Mouse (Mus musculus) thymus, postnatal 4 days (tissue): ENCODE data around the gene Sertm1.

Experiments
- DNase-seq: peaks from one replicate; pipeline ENCODE4 v3.0.0; 2021

Gene Sertm1

DNA sequence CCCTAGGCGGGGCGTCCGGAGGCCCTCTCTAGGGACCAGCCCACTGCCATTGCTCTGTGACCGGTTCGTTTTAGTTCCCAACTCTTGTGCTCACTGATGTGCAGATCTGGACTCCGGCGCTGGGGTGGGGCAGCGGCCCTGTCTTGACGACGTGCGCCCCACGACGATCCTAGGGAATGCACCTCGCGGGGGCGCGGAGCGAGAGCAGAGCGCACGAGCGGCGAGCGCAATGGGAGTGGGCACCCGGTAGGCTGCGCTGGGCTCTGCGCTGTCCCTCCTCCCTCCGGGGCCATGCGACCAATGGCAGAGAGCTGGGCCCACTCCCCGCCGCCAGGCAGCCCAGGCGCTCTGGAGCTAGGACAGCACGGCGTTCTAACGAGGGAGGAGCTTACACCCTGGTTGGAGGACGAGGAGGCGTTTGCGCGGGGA is at the start of gene Sertm1:
Gene Sertm1 (minus strand): TSS at position 245 of the 429 bp plus-strand sequence.
- DNase-seq = peak; percentile 7

DNA sequence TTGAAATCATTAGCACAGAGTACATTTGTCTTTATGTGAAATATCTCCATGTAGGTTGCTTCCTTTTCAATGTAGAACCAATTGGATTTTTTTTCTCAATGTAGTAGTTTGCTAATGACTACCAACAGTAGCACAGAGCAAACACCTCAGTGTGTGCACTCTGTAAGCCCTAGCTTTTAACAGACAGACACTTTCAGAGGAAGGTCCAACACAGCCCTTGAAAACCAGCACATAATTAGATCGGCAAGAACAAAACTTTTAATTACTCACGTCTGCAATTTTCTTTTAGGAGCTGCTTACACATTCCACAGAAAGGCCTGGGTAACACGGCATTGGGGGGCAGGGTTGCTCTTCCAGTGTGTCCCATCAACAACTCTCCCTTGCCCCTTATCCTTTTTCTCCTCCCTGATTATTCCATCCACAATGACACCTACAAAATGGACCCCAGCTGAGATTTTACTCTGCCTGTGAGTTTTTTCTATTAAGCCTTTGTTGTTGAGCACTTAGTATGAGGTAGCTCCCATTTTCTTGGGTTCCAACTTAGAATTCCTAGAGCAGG is 49.3 kb upstream of the Sertm1 start:
- no peak for DNase-seq

DNA sequence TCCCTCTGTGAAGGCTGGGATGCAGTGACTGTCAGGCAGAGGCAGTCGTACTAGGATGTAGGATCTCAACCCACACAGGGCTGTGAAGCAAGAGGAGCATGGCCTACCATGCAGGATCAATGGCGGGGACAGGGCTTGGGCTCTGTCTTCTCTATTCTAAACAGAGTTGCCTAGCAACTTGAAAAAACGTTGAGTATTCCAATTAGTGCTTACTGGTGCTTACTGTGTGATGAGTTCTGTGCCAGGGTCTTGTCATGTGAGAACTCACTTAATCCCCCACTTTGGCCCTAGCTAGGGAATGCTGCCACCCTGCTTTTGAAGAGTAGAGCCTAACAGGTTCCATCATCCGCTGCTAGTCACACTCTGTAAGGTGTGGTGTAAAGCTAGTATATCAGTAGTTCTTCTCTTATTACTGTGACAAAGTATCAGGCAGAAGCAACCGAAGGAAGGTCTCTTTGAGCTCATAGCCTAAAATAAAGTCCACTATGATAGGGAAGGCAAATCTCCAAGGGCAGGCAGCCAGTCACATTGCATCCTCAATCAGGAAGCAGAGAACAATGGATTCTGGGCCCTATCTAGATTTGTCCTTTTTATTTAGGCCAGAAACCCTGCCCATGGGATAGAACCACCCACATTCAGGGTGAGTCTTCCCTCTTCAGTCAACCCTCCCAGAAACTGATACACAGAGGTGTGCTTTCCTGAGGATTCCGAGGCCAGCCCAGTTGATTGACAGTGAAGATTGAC is 27.6 kb upstream of the Sertm1 start:
- no peak for DNase-seq

DNA sequence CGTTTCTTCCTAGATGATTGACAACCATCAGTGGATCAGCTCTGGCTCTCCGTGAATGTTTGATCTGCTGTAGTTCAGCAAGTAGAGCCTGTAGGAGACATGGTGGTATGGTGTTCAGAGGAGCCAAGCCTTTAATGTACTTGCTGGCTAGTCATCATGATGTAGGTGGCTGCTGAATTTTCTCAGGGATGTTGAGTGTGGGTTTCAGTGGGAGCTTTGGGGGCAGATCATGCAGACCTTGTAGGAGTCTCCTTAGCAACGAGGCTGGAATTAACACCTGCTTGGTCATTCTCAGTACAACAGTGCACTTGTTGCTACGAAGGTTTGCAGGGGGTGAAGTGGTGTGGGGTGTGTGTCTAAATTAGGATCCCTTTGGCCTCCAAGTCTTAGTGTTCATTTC is 18.8 kb upstream of the Sertm1 start:
- DNase-seq = no peak

DNA sequence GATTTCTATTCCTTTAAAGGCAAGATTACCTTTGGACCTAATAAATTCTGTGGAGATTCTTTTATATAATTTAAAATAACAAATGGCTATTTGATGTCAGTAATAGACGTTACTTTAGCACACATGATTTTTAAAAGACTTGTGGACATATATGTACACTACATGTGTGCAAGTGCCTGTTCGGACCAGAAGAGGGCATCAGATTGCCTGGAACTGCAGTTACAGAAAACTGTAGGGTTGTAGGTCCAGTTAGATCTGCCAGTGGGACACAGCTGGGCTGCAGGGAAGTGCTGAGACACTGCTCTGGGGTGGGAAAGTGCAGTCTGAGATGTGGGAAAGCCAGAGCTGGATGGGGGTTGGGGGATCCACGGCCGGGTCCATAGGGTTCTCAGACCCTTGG is 16.9 kb upstream of the Sertm1 start:
- DNase-seq = no peak

DNA sequence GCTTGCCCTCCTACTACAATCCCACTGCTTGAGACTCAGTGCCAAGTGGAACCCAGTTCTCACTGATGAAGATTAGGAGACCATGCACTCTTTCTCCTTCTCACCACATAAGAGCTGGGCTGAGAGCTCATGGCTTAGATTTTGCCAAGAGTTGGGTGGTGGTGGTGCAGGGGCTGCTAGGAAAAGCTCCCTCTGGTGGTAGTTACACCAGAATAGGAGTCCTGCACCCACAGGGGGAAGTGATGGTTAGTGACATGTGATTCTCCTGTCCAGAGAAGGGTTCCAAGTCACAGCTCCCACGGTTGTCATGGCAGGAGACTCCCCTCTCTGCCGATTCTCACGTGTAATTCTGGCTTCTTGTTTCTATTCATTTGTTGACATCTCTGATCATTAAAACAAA is 4.7 kb upstream of the Sertm1 start:
- DNase-seq = no peak

DNA sequence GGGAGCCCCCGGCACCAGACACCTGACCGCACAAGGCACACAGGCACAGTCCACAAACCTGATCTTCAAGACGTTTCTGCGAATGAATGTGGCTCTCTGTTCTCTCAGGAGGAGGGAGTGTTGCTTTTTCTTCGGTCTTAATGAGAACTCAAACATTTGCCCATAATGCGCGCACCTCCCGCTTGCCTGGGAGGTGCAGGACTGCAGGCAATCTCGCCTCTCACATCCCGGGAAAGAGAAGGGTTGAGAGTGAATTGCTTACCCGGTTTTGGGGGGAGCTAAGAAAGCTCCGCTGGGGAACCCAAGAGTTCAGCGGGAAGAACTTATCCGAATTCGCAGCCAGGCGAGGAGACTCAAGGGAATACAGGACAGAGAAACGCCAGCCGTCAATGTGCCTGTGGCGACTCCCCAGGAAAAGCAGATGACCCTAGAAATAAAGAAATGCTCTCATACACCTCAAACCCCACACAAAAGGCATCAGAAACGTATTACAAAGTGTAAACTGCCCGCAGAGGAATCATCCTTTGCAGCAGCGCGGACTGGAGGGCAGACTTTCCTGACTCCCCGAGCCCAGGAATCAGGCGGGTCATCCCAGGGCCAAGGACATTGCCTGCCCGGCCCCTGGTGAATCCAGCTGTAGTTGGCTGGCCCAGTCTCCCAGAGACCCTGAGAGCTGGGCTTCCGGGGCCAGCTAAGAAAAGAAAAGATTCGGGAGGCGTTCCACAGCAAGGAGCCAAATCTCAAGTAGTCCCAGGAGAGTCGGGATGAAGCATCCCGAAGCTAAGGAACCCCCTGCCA is 643 bp downstream of the Sertm1 start:
- no peak for DNase-seq

DNA sequence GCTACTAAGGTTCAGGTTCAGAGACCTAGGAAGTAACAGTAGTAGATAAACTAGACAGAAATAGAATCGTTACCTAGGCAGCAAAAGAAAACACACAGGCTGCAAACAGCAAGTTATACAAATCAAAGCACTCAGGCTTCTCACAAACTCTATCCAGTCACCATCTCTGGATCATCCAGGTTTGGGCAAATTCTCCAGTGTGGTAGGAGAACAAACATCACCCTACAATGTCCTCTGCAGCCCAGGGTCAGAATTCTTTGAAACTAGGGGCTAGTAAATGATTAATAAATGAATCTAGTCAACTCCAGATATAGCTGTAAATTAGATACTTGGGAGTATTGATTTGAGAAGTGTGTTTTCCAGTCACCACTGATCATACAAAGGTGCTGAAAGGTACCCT is 6.8 kb downstream of the Sertm1 start:
- DNase-seq = no peak

DNA sequence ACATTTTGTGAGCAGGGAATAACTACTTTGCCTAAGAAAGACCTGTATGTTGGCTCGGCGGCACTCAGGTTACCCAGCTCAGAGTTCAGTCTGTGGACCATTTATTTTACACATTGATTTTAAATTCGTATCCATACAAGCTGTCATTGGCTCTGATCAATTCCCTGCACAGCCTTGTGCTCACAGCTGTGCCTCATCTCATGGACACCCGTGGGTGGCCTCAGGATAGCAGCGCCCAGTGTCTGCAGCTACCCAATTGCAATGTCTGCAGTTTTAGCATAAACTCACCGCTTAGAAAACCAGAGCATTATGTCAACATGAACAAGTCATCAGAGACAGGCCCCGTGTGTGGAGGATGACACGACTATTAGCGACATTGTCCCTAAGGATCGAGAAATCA is 17.7 kb downstream of the Sertm1 start:
- DNase-seq = no peak

DNA sequence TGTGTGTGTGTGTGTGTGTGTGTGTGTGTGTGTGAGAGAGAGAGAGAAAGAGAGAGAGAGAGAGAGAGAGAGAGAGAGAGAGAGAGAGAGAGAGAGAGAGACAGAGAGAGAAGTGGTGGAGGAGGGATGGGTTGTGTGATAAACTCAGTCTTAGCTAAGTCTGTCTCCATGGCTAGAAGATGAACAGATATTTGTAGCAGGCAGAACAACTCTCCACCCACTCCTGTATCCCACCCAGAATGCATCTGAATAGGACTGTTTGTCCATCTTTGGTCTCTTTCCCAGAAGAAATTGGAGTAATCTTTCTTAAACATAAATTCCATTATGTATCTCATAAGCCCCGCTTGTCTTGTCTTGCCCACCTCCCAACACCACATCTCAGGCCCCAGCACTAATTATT is 20.8 kb downstream of the Sertm1 start:
- DNase-seq = no peak

DNA sequence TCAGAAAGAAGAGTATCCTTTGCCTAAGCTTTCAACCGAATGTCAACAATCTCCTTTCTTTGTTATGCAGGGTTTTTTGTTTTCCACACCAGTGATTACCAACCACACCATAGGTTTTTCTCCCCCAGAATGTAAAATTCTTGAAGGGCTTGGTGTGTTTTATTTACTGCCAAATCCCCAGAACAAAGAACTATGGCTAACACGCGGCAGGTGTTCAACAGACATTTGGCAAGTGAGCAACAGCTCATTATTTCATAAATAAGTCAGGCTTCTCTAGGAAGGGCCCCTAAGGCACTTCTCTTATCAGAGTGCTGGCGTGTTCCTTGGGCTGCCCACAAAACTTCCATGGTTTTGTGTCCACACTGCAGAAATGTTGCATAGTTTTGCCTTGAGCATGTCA is 23.5 kb downstream of the Sertm1 start:
- DNase-seq = no peak

DNA sequence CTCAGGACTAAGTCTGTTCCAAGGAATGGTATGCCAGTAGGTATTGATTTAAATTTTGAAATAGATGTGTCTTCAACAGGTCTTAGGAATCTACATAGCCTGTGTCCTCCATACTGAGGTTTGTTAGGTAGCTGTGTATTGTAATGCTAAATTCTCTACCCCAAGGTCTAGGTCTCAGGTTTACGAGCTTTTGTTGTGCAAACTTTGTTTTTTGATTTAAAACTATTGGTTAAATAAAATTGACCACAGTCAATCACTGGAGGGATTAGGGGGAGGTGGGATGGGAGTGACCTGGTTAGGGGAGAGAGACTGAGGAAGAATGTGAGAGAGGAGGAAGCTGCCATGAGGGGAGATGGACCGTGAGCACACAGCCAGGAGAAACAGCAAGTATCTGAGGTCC is 29.2 kb downstream of the Sertm1 start:
- no peak for DNase-seq
